Mouse (Mus musculus) midbrain, postnatal 0 days (tissue): ENCODE measurements around the gene Bhlhe41. TPM values are rescaled to one million over a fixed set of nuclear protein-coding genes. Genes with fewer than 3 reads are reported as not detected.

Experiments
- ATAC-seq: fragments of 200-750 bp; cut with Nextera tagmentation; 2 replicates; pipeline ENCODE4 v1.8.0; 2017; ENCODE audit warnings: moderate number of reproducible peaks, mild to moderate bottlenecking, moderate TSS enrichment, moderate library complexity; ENCODE audit not compliant: low FRiP score
- DNase-seq: peaks from one replicate; pipeline ENCODE4 v3.0.0-alpha.2; 2015; ENCODE audit warnings: low spot score
- H3K27ac ChIP-seq: fragments of 300-500 bp; sonication (generic); 2 replicates; pipeline ENCODE4 v1.5.1; 2014; ENCODE audit warnings: low read depth, mild to moderate bottlenecking, low read length, mixed read lengths
- H3K27me3 ChIP-seq: fragments of 300-500 bp; sonication (generic); 2 replicates; pipeline ENCODE4 v1.6.1; 2014; ENCODE audit warnings: low read length, control low read depth, mixed read lengths; ENCODE audit not compliant: insufficient read depth
- H3K36me3 ChIP-seq: fragments of 300-500 bp; sonication (generic); 2 replicates; pipeline ENCODE4 v1.6.1; 2014; ENCODE audit warnings: low read length, control low read depth, mixed read lengths; ENCODE audit not compliant: insufficient read depth
- H3K4me1 ChIP-seq: fragments of 300-500 bp; sonication (generic); 2 replicates; pipeline ENCODE4 v1.6.1; 2014; ENCODE audit warnings: mild to moderate bottlenecking, control low read depth, antibody characterized with exemption, low read length, mixed read lengths; ENCODE audit not compliant: insufficient read depth
- H3K4me2 ChIP-seq: fragments of 300-500 bp; sonication (generic); 2 replicates; pipeline ENCODE4 v1.6.1; 2014; ENCODE audit warnings: low read depth, mild to moderate bottlenecking, low read length, mixed read lengths; ENCODE audit not compliant: poor library complexity, severe bottlenecking
- H3K4me3 ChIP-seq: fragments of 300-500 bp; sonication (generic); 2 replicates; pipeline ENCODE4 v1.5.1; 2014; ENCODE audit warnings: low read depth, mild to moderate bottlenecking, low read length, moderate library complexity
- H3K9ac ChIP-seq: fragments of 300-500 bp; sonication (generic); replicated peaks from 2 replicates; pipeline ENCODE4 v1.6.1; 2014; ENCODE audit warnings: mild to moderate bottlenecking, low read length, moderate library complexity, mixed read lengths; ENCODE audit not compliant: poor library complexity, severe bottlenecking
- H3K9me3 ChIP-seq: fragments of 300-500 bp; sonication (generic); 2 replicates; pipeline ENCODE4 v1.6.1; 2016; ENCODE audit warnings: low read length, control low read depth
- CTCF ChIP-seq: IDR thresholded peaks from 2 replicates; pipeline ENCODE4 v1.5.1; 2016; ENCODE audit warnings: antibody characterized with exemption, mild to moderate bottlenecking
- WGBS: fragments of 180-500 bp; shearing (Covaris S2); extraction: QIAGEN DNeasy Blood & Tissue Kit; methylation state at CpG from one replicate; pipeline ENCODE4 v1.1.7; 2014; 5-methylcytosine and 5-hydroxymethylcytosine counted together
- polyA plus RNA-seq: library from polyadenylated mRNA; unstranded; fragments of >200 nt; fragmentation: Nextera tagmentation; extraction: Ambion mirVana; gene quantifications from 2 replicates; pipeline ENCODE4 v1.2.1, GENCODE M21; 2015
- total RNA-seq: library from RNA; depleted of rRNA; stranded (reverse); fragments of >200 nt; gene quantifications from 2 replicates; pipeline ENCODE4 v1.2.3, GENCODE M21; 2014; rRNA removed

Gene Bhlhe41
- total RNA-seq = 6.3 and 6.4 TPM in 2 replicates
- 7.3 and 8.3 TPM in 2 replicates for polyA plus RNA-seq

DNA sequence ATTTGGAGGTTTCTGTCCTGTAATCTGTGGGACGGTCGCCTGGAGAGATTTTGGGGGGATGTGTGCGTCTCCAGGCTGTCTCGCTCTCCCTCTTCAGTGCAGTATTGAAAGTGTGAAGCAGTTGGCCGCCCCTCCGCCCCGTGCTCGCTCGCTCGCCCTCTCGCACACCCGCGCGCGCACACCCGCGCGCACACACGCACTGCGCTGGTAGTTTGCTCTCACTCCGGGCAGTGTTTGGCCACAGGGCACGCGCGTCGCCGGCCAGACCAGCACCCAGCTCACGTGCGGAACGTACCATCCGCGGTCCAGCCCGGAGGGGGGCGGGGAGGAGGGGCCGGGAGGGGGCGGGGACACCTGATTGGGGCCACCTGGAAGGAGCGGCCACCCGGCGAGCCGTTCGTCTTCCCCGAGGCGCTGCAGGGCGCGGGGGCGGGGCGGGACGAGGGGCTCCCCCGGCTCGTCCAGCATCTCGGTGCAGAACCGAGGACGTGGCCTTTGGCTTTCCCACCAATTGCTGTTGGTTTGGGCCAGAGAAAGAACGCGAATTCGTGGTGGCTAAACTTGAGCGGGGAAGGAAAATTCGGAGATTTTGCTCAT, at the start of gene Bhlhe41:
Bhlhe41 (minus strand) TSS at position 270 of the 597 bp plus-strand sequence.
- Histone ChIP-seq H3K4me3 (peak within 1 kb of the TSS; percentile 59), H3K9ac (peak within 1 kb of the TSS; percentile 60), H3K4me1 (peaks cover 5% of the 10 kb centered on the region; the same call in 1 of the 2 replicates), H3K36me3 (no peaks in the 10 kb centered on the region), H3K27me3 (peaks cover 3% of the 10 kb centered on the region; the same call in 1 of the 2 replicates), H3K27ac (peak within 1 kb of the TSS; percentile 68), H3K4me2 (peak within 1 kb of the TSS; percentile 87), H3K9me3 (no peaks in the 10 kb centered on the region)
- ATAC-seq = peak; percentile 70
- peak; percentile 88 for DNase-seq
- 1% methylated on average over 50 of the region's 57 CpGs for WGBS
- no peak for TF ChIP-seq CTCF

- no peak overlapping the region for H3K4me3 ChIP-seq
- no peaks in the 10 kb centered on the region for H3K4me1 ChIP-seq
- peaks cover 3% of the 10 kb centered on the region; the same call in 1 of the 2 replicates for H3K27me3 ChIP-seq
- DNase-seq = no peak
- no peaks in the 10 kb centered on the region for H3K36me3 ChIP-seq
- no peak overlapping the region for H3K4me2 ChIP-seq
- H3K9me3 ChIP-seq = no peaks in the 10 kb centered on the region
- no peak for TF ChIP-seq CTCF
- H3K9ac ChIP-seq = no peak overlapping the region
- no peak for ATAC-seq
- H3K27ac ChIP-seq = no peak overlapping the region
Observed at GRCm38 (mm10) chr6:145912232-145912631, 46.9 kb upstream of the Bhlhe41 start.

DNA sequence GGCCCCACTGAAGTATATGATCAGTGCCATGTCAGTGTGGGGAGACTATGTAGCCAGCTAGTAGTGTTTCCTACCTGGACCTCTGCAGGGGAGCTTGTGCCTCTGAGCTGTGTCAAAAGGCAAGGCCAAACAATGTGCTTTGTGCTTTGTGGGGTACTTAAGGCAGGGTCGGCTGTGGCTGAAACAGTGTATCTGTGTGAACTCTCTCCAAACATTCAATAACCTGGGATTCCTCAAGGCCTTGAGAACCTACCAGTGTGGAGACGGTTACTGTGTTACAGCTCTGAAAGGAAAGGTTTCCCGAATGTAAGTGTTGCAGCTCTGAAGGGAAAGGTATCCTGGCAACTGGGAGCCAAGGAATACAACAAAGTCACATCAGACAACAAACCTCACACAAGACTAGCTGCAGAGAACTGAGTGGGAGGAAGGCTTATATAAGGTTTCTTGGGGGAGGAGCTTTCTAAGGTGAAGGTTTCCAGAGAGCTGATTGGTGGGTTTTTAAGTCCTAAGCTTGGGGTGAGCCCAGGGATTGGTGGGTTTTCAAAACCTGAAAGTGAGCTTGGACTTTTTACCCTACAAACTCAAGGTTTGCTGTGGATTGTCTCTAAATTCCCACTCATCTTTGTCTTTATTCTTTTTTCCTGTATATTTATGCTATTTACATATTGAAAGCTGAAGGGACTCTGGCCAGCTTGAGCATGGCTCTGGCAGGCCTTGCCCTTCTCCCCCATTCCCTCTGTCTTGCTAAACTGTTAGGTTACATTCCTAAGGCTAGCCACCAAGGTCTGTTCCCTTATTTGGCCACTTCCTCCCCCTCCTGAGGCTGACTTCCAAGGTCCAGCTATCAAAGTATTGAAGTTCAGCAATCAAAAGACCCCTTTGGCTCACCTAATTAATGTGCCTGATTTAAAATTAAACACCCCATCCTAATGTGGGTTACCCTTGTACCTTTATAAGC, 45.4 kb upstream of the Bhlhe41 start:
- no peak overlapping the region for H3K4me2 ChIP-seq
- 47% methylated on average over 3 of the region's 3 CpGs for WGBS
- H3K36me3 ChIP-seq = no peaks in the 10 kb centered on the region
- H3K4me3 ChIP-seq = no peak overlapping the region
- no peak overlapping the region for H3K9ac ChIP-seq
- DNase-seq (no peak), ATAC-seq (no peak)
- no peak overlapping the region for H3K27ac ChIP-seq
- no peak for TF ChIP-seq CTCF
- H3K9me3 ChIP-seq = no peaks in the 10 kb centered on the region
- no peaks in the 10 kb centered on the region for H3K4me1 ChIP-seq
- H3K27me3 ChIP-seq = no peaks in the 10 kb centered on the region

DNA sequence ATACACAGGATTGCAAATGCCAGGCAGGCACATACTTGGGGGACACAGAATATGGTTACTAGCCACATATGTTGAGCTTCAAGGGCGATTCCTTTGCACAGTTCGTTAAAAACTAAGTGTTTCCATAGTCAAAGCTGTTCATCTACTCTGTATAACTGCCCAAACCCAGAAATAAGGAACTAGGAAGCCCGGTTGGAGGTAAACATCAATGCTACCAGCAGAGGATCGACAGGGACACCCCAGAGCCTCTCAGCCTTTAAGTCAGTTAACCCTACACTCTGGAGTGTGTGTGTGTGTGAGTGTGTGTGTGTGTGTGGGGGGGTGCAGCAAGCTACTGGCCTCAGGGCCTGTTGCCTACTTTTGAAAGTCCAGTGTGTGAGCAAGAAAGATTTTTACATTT, 44.6 kb upstream of the Bhlhe41 start:
- no peaks in the 10 kb centered on the region for H3K9me3 ChIP-seq
- H3K4me3 ChIP-seq = no peak overlapping the region
- H3K36me3 ChIP-seq = no peaks in the 10 kb centered on the region
- H3K27me3 ChIP-seq = no peaks in the 10 kb centered on the region
- H3K4me1 ChIP-seq = no peaks in the 10 kb centered on the region
- ATAC-seq (no peak), DNase-seq (no peak)
- WGBS = 77% methylated on average over 4 of the region's 4 CpGs
- H3K27ac ChIP-seq = no peak overlapping the region
- no peak for TF ChIP-seq CTCF
- no peak overlapping the region for H3K9ac ChIP-seq
- no peak overlapping the region for H3K4me2 ChIP-seq

DNA sequence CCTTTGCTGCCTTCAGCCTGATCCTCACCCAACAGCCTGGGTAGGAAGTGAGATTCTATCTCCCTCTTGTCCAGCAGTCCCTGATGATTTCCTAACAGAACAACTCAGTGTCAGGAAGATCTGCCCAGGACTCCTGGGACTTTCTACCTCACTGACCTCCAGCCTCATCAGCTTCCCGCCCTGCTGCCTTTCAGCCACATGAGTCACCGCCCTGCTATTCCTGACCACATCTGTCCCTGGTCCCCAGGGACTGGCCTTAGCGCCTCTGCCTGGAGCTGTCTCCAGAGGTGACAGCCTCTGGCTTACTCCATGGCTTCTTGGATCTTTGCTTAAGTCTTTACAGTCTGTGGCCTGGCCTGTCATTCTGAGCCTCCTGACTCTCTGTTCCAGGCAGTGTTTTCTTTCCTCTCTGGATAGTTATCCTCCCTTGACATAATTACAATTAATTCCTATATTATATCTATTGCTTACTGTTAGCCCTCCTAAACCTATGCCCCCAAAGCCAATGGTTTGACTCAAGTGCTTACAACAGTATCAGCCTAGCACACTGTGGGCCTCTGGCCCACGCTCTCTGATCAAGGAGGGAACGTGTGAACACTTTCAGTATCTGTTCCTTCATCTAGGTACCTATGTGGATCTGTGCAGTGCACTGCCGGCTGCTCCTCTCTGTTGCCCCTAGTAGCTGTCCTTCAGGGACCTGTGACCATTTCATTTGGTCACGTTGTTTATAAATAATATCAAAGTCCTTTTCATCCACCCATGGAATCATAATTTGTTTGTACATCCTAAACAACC, 40.9 kb upstream of the Bhlhe41 start:
- H3K4me2 ChIP-seq = no peak overlapping the region
- H3K36me3 ChIP-seq = no peaks in the 10 kb centered on the region
- H3K27ac ChIP-seq = no peak overlapping the region
- TF ChIP-seq CTCF = no peak
- no peaks in the 10 kb centered on the region for H3K27me3 ChIP-seq
- DNase-seq = no peak
- 78% methylated on average over 7 of the region's 7 CpGs for WGBS
- H3K9me3 ChIP-seq = no peaks in the 10 kb centered on the region
- no peak for ATAC-seq
- H3K9ac ChIP-seq = no peak overlapping the region
- no peak overlapping the region for H3K4me3 ChIP-seq
- H3K4me1 ChIP-seq = no peaks in the 10 kb centered on the region
